Mouse (Mus musculus): ENCODE results near the gene Sh3bp5l. TPM values are rescaled to one million over a fixed set of nuclear protein-coding genes. Genes with fewer than 3 reads are reported as not detected.
"Not testable (repeated sequence)": the region's sequence is repeated elsewhere in the genome, so short reads cannot be mapped to it uniquely, and the experiment has no call there.

The Sh3bp5l gene
- polyA plus RNA-seq, 1 experiment from 2014 or later = 27.6 TPM

DNA sequence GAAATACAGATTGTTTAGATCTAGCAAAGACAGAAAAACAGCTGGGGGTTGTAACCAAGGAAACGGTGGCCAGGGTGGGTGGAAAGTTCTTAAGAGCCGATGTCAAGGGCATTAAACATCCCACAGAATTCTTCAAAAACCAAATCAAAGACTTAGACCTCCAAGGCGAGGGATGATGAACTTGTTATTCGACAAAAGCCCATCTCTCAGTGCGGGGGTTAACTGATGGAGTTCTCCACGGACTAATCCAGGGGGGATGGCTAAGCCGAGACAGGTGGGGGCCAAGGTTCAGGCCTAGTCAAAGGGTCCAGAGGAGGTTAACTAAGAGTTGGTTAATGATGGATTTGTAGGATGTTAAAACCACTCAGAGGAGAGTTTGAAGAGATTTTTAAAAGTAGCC is 26.9 kb upstream of the Sh3bp5l start:
- H3K4me2 ChIP-seq = peak overlapping the region; percentile 43

GRCm38 (mm10) chr11:58305299-58305698 is 25.2 kb upstream of the Sh3bp5l start:
- not testable (repeated sequence) for H3K9ac ChIP-seq; ATAC-seq (replicated peaks; ENCODE audit: insufficient number of reproducible peaks, insufficient read depth, low FRiP score, low read depth); H3K9me3 ChIP-seq (replicated peaks); H3K4me3 ChIP-seq; H3K4me2 ChIP-seq; H3K27me3 ChIP-seq; H3K36me3 ChIP-seq; H3K27ac ChIP-seq
- WGBS = 87% methylated on average over 8 of the region's 8 CpGs
- peaks cover 27% of the 10 kb centered on the region for H3K4me1 ChIP-seq (replicated peaks)

More for the DNA sequence above, 26.9 kb upstream of the Sh3bp5l start:
- no peaks in the 10 kb centered on the region for H3K27me3 ChIP-seq
- no peak overlapping the region for H3K9ac ChIP-seq
- ATAC-seq (replicated peaks; ENCODE audit: insufficient number of reproducible peaks, insufficient read depth, low FRiP score, low read depth) = no peak
- H3K27ac ChIP-seq = peak overlapping the region; percentile 33; the same call in 1 of the 2 replicates
- peaks cover 27% of the 10 kb centered on the region for H3K4me1 ChIP-seq (replicated peaks)
- peak overlapping the region; percentile 14 for H3K4me3 ChIP-seq
- no peaks in the 10 kb centered on the region for H3K36me3 ChIP-seq
- H3K9me3 ChIP-seq (replicated peaks) = no peaks in the 10 kb centered on the region
- WGBS = 42% methylated on average over 7 of the region's 7 CpGs

DNA sequence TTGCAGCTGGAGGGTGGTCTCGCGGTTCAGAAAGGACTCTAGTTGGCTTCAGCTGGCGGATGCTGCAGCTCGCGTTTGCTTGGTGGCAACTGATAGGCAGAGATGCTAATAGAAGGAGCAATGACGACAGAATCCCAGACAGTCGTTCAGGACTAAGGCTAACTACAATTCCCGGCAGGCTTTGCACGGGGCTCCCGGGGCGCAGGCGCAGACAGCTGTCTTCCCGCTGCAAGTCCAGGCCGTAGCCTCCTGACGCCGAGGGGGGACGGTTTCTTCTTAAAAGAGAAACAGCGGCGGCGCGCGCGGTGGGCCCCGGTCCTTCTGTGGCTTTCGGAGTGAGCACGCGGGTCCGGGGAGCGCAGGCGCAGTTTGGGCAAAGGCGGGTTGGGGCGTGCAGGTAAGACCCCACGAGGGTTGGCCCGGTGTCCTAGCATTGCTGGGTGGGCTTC is 23.6 kb upstream of the Sh3bp5l start, which contains the start of gene Zfp692:
Zfp692 (plus strand) TSS at position 210 of the 449 bp plus-strand sequence.
- Histone ChIP-seq H3K9ac (peak within 1 kb of the TSS; percentile 67), H3K36me3 (no peaks in the 10 kb centered on the region), H3K27ac (peak within 1 kb of the TSS; percentile 13; the same call in 1 of the 2 replicates), H3K9me3 (replicated peaks) (no peaks in the 10 kb centered on the region), H3K4me3 (peak within 1 kb of the TSS; percentile 62), H3K4me2 (peak within 1 kb of the TSS; percentile 98), H3K4me1 (replicated peaks) (peaks cover 22% of the 10 kb centered on the region), H3K27me3 (no peaks in the 10 kb centered on the region)
- WGBS = under 1% methylated on average over 34 of the region's 34 CpGs
- peak; percentile 59 for ATAC-seq (replicated peaks; ENCODE audit: insufficient number of reproducible peaks, insufficient read depth, low FRiP score, low read depth)

DNA sequence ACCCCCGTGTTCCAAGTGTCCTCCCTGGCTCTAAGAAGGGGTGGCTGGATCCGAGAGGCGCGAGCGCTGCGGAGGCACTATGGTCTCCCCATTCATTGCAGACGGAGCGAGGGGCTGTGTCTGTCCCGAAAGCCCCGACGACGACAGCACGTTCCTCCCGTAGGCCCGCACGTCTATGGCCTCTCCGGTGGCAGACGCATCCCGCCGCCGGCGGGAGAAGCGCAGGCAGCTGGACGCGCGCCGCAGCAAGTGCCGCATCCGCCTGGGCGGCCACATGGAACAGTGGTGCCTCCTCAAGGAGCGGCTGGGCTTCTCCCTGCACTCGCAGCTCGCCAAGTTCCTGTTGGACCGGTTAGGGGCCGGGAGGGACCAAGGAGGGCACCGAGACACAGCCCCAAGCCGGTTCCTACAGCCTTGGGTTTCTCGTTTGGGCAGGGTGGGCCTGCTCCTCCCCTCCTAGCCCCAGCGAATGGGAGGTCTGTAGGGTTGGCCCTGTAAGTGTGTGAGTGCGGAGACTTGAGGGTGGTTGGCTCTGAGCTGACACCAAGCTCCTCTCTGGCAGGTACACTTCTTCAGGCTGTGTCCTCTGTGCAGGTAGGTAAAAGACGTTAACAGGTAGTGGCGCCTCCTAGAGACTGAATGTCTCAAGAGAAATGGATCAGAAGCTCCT is 23.0 kb upstream of the Sh3bp5l start:
- peak overlapping the region; percentile 13; the same call in 1 of the 2 replicates for H3K27ac ChIP-seq
- H3K4me3 ChIP-seq = peak overlapping the region; percentile 62
- H3K36me3 ChIP-seq = no peaks in the 10 kb centered on the region
- whole genome bisulfite sequencing = under 1% methylated on average over 42 of the region's 42 CpGs
- peak; percentile 38 for ATAC-seq (replicated peaks; ENCODE audit: insufficient number of reproducible peaks, insufficient read depth, low FRiP score, low read depth)
- H3K4me2 ChIP-seq = peak overlapping the region; percentile 98
- no peaks in the 10 kb centered on the region for H3K9me3 ChIP-seq (replicated peaks)
- H3K9ac ChIP-seq = peak overlapping the region; percentile 67
- no peaks in the 10 kb centered on the region for H3K27me3 ChIP-seq
- peaks cover 22% of the 10 kb centered on the region for H3K4me1 ChIP-seq (replicated peaks)

DNA sequence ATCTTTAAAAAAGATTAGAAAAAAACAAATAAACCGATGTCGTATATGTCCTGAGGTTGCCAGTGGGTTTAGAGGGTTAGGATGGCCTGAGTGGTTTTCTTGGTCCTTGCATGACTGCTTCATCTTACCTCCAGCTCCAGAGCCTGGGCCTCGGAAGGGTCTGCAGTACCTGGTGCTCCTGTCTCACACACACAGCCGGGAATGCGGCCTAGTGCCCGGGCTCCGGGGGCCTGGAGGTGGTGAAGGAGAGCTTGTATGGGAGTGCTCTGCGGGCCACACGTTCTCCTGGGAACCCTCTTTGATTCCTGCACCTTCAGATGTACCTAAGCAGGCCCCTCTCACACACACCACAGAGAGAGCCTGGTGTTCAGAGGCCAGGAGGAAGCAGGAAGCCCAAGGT is 21.9 kb upstream of the Sh3bp5l start:
- no peaks in the 10 kb centered on the region for H3K36me3 ChIP-seq
- WGBS = 95% methylated on average over 9 of the region's 9 CpGs
- no peaks in the 10 kb centered on the region for H3K27me3 ChIP-seq
- no peak for ATAC-seq (replicated peaks; ENCODE audit: insufficient number of reproducible peaks, insufficient read depth, low FRiP score, low read depth)
- H3K27ac ChIP-seq = no peak overlapping the region
- no peaks in the 10 kb centered on the region for H3K9me3 ChIP-seq (replicated peaks)
- H3K4me3 ChIP-seq = no peak overlapping the region
- H3K4me2 ChIP-seq = no peak overlapping the region
- peaks cover 20% of the 10 kb centered on the region for H3K4me1 ChIP-seq (replicated peaks)
- H3K9ac ChIP-seq = no peak overlapping the region

- Histone ChIP-seq H3K9me3 (replicated peaks) (no peaks in the 10 kb centered on the region), H3K4me2 (no peak overlapping the region), H3K36me3 (peaks cover 22% of the 10 kb centered on the region), H3K9ac (no peak overlapping the region), H3K27me3 (no peaks in the 10 kb centered on the region), H3K27ac (no peak overlapping the region), H3K4me3 (no peak overlapping the region), H3K4me1 (replicated peaks) (no peaks in the 10 kb centered on the region)
- ATAC-seq (replicated peaks; ENCODE audit: insufficient number of reproducible peaks, insufficient read depth, low FRiP score, low read depth) = no peak
- WGBS = 52% methylated on average over 6 of the region's 6 CpGs
Measured at GRCm38 (mm10) chr11:58314069-58314468, 16.5 kb upstream of the Sh3bp5l start.

DNA sequence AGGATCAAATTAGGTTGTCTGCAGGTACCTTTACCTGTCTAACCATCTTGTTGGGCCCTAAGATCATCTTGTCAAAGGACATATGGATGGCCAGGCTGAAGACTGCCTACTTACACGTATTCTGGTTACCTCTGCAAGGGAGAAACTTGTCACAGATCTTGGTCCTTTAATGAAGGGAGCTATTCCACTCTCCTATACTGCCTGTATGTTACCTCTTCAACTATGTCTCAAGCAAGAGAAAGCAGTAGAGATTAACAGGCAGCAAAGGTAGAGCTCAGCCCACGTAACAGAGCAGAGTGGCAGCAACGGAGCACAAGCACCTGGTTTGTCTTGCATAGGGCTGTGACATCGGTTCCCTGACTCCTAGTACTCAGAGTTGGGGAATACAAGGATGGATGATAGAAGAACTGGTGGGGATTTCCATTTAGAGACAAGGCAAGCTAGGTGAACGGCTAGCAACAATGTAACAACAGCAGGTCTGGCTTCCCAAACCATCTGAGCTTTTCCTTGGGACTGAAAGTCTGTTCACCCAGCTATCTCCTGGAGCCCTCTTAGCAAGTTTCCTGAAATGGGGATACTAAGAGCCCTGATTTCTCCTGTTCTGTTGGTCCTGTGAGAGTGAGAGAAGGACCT is 14.9 kb upstream of the Sh3bp5l start:
- 90% methylated on average over 5 of the region's 5 CpGs for WGBS

DNA sequence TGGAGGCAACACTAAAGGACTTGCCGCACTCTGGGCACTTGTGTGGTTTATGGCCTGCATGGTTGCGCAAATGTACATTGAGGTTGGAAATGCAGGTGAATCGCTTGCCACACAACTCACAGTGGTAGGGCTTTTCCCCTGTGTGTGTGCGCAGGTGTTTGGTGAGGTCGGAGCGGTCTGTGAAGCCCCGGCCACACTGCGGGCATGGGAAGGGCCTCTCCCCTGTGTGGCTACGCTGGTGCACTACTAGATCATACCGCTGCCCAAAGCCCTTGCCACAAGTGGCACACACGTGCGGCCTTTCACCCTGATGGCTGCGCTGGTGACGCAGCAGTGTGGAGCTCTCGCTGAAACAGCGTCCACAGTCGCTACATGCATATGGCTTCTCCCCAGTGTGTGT is 14.2 kb upstream of the Sh3bp5l start:
- no peak overlapping the region for H3K9ac ChIP-seq
- 82% methylated on average over 17 of the region's 17 CpGs for WGBS
- no peak overlapping the region for H3K27ac ChIP-seq
- no peaks in the 10 kb centered on the region for H3K9me3 ChIP-seq (replicated peaks)
- H3K4me3 ChIP-seq = no peak overlapping the region
- no peak for ATAC-seq (replicated peaks; ENCODE audit: insufficient number of reproducible peaks, insufficient read depth, low FRiP score, low read depth)
- H3K36me3 ChIP-seq = peaks cover 41% of the 10 kb centered on the region
- peaks cover 2% of the 10 kb centered on the region; the same call in 1 of the 2 replicates for H3K4me1 ChIP-seq (replicated peaks)
- H3K4me2 ChIP-seq = no peak overlapping the region
- no peaks in the 10 kb centered on the region for H3K27me3 ChIP-seq

More for the DNA sequence above, 14.9 kb upstream of the Sh3bp5l start:
- no peak overlapping the region for H3K9ac ChIP-seq
- H3K4me1 ChIP-seq (replicated peaks) = no peaks in the 10 kb centered on the region
- no peaks in the 10 kb centered on the region for H3K9me3 ChIP-seq (replicated peaks)
- no peaks in the 10 kb centered on the region for H3K27me3 ChIP-seq
- H3K27ac ChIP-seq = no peak overlapping the region
- peaks cover 36% of the 10 kb centered on the region for H3K36me3 ChIP-seq
- ATAC-seq (replicated peaks; ENCODE audit: insufficient number of reproducible peaks, insufficient read depth, low FRiP score, low read depth) = no peak
- H3K4me2 ChIP-seq = no peak overlapping the region
- H3K4me3 ChIP-seq = no peak overlapping the region

DNA sequence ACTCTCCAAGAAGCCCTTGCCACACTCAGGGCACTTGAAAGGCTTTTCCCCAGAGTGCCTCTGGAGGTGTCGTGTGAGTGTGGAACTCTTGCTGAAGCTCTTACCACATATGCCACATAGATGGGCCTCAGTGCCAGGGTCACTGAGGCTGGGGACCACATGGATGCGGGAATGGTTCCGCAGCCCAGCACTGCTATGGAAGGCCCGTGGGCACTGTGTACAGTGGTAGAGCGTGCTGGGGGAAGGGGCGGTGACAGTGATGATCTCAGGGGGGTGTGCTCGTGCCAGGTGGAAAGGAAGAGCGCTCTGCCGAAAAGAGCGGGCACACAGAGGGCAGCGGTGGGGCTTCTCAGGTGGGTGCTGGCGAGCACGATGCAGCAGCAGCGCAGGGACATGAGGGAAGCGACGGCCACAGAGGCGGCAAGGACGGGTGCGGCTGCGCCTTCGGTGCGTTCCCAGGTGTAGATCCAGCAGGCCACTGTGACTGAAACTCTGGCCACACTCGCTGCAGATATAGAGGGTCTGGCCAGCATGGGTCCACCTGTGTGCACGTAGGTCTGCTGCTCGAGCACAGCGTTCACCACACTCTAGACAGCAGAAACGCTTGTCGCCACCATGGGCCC is 13.6 kb upstream of the Sh3bp5l start:
- peaks cover 7% of the 10 kb centered on the region for H3K4me1 ChIP-seq (replicated peaks)
- H3K4me3 ChIP-seq = no peak overlapping the region
- no peak overlapping the region for H3K9ac ChIP-seq
- H3K4me2 ChIP-seq = no peak overlapping the region
- H3K36me3 ChIP-seq = peaks cover 41% of the 10 kb centered on the region
- no peak for ATAC-seq (replicated peaks; ENCODE audit: insufficient number of reproducible peaks, insufficient read depth, low FRiP score, low read depth)
- 68% methylated on average over 28 of the region's 28 CpGs for WGBS
- H3K9me3 ChIP-seq (replicated peaks) = no peaks in the 10 kb centered on the region
- no peaks in the 10 kb centered on the region for H3K27me3 ChIP-seq
- H3K27ac ChIP-seq = no peak overlapping the region

GRCm38 (mm10) chr11:58322824-58323569 is 7.5 kb upstream of the Sh3bp5l start:
- ATAC-seq (replicated peaks; ENCODE audit: insufficient number of reproducible peaks, insufficient read depth, low FRiP score, low read depth) = peak; percentile 99
- under 1% methylated on average over 63 of the region's 63 CpGs for WGBS

More at GRCm38 (mm10) chr11:58322824-58323569, 7.5 kb upstream of the Sh3bp5l start:
- Histone ChIP-seq H3K27ac (peak overlapping the region; percentile 99), H3K36me3 (peaks cover 38% of the 10 kb centered on the region), H3K27me3 (no peaks in the 10 kb centered on the region), H3K4me3 (peak overlapping the region; percentile 78), H3K9me3 (replicated peaks) (no peaks in the 10 kb centered on the region), H3K4me2 (peak overlapping the region; percentile 81), H3K9ac (peak overlapping the region; percentile 85), H3K4me1 (replicated peaks) (peaks cover 21% of the 10 kb centered on the region)

Measured in heart, embryonic 15.5 days (tissue).